Mouse (Mus musculus) stomach, embryonic 16.5 days (tissue): ENCODE data around the gene Zic2. TPM values are rescaled to one million over a fixed set of nuclear protein-coding genes. Genes with fewer than 3 reads are reported as not detected.

Experiments used
- ATAC-seq: fragments of 200-750 bp; cut with Nextera tagmentation; 2 replicates; pipeline ENCODE4 v1.8.0; 2017; ENCODE audit warnings: moderate number of reproducible peaks, moderate TSS enrichment; ENCODE audit not compliant: insufficient read depth, low FRiP score
- H3K27ac ChIP-seq: fragments of 300-500 bp; sonication (generic); 2 replicates; pipeline ENCODE4 v1.5.1; 2014; ENCODE audit warnings: low read length
- H3K27me3 ChIP-seq: fragments of 300-500 bp; sonication (generic); 2 replicates; pipeline ENCODE4 v1.6.1; 2014; ENCODE audit warnings: low read length, control low read depth, mixed read lengths; ENCODE audit not compliant: control insufficient read depth, insufficient read depth
- H3K36me3 ChIP-seq: fragments of 300-500 bp; sonication (generic); 2 replicates; pipeline ENCODE4 v1.6.1; 2014; ENCODE audit warnings: low read length; ENCODE audit not compliant: control insufficient read depth, insufficient read depth
- H3K4me1 ChIP-seq: fragments of 300-500 bp; sonication (generic); 2 replicates; pipeline ENCODE4 v1.6.1; 2014; ENCODE audit warnings: low read length, control low read depth, mixed read lengths; ENCODE audit not compliant: control insufficient read depth, insufficient read depth
- H3K4me2 ChIP-seq: fragments of 300-500 bp; sonication (generic); 2 replicates; pipeline ENCODE4 v1.6.1; 2014; ENCODE audit warnings: low read depth, low read length, mixed read lengths
- H3K4me3 ChIP-seq: fragments of 300-500 bp; sonication (generic); replicated peaks from 2 replicates; pipeline ENCODE4 v1.5.1; 2014; ENCODE audit warnings: mild to moderate bottlenecking, low read length
- H3K9ac ChIP-seq: fragments of 300-500 bp; sonication (generic); 2 replicates; pipeline ENCODE4 v1.6.1; 2014; ENCODE audit warnings: low read length
- H3K9me3 ChIP-seq: fragments of 300-500 bp; sonication (generic); replicated peaks from 2 replicates; pipeline ENCODE4 v1.6.1; 2016; ENCODE audit warnings: low read length, control low read depth; ENCODE audit not compliant: control insufficient read depth
- WGBS: fragments of 180-500 bp; shearing (Covaris S2); extraction: QIAGEN DNeasy Blood & Tissue Kit; methylation state at CpG from one replicate; pipeline ENCODE4 v1.1.7; 2014; 5-methylcytosine and 5-hydroxymethylcytosine counted together
- polyA plus RNA-seq: library from polyadenylated mRNA; unstranded; fragments of >200 nt; fragmentation: Nextera tagmentation; extraction: Ambion mirVana; gene quantifications from 2 replicates; pipeline ENCODE4 v1.2.1, GENCODE M21; 2015

Gene Zic2
- polyA plus RNA-seq, 1 experiment from 2014 or later = not detected

DNA sequence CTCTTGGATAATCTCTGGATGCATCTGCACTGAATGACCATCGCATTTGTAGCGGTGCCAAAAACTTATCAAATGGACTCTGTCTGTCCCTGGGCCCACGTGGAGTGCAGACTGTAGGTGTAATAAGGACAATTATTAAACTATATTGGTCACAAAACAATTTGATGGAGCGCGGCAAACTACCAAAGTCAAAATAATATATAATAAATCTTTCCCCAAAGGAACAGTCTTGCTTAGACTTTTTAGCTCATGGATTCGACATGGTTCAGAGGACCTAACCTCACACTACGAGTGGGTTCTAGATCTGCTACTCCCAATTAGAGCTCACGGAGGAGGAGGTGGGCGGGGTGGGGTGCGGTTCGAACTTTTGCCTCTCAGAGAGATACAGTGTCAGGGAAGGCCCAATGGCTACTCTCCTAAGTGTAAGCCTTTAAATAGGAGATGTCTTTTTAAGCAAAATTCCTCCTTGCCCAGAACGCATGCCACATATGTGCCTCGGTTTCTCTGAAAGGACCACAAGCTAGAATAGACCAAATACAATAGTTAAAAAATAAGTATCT is 9.2 kb upstream of the Zic2 start:
- H3K27ac ChIP-seq = no peak overlapping the region
- 25% methylated on average over 13 of the region's 13 CpGs for WGBS
- no peak overlapping the region for H3K4me2 ChIP-seq
- no peak overlapping the region for H3K4me3 ChIP-seq
- peaks cover 87% of the 10 kb centered on the region for H3K27me3 ChIP-seq
- no peak for ATAC-seq
- H3K9me3 ChIP-seq = no peaks in the 10 kb centered on the region
- H3K36me3 ChIP-seq = no peaks in the 10 kb centered on the region
- H3K4me1 ChIP-seq = peaks cover 21% of the 10 kb centered on the region
- no peak overlapping the region for H3K9ac ChIP-seq

DNA sequence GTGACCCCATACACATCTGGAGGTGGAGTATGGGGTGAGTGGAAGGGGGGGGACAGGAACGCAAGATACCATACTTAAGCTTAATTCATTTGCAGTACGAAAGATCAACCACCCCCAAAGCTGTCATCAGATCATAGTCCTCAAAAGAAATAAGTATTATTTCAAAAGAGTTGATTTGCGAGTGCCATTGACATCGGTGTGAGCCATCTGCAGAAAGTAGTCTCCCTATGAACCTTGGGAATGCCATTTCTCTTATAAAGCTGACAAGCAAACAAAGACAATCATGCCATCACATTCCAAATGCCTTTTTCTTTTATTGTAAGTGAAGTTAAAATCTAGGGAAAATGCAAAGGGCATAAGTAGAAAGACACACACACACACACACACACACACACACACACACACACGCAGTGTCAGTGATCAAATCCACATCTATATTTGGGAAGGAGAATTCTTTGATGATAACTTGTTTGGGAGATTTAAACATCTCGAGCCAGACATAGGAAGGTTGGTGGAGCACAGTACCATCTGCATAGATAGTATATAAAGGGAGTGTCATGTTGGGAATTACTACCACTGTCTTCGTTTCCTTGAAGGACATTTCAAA is 8.4 kb upstream of the Zic2 start:
- Histone ChIP-seq H3K9me3 (no peaks in the 10 kb centered on the region), H3K9ac (no peak overlapping the region), H3K27ac (no peak overlapping the region), H3K36me3 (no peaks in the 10 kb centered on the region), H3K4me3 (no peak overlapping the region), H3K4me2 (no peak overlapping the region), H3K4me1 (peaks cover 21% of the 10 kb centered on the region), H3K27me3 (peaks cover 87% of the 10 kb centered on the region)
- WGBS = 52% methylated on average over 7 of the region's 7 CpGs
- no peak for ATAC-seq

DNA sequence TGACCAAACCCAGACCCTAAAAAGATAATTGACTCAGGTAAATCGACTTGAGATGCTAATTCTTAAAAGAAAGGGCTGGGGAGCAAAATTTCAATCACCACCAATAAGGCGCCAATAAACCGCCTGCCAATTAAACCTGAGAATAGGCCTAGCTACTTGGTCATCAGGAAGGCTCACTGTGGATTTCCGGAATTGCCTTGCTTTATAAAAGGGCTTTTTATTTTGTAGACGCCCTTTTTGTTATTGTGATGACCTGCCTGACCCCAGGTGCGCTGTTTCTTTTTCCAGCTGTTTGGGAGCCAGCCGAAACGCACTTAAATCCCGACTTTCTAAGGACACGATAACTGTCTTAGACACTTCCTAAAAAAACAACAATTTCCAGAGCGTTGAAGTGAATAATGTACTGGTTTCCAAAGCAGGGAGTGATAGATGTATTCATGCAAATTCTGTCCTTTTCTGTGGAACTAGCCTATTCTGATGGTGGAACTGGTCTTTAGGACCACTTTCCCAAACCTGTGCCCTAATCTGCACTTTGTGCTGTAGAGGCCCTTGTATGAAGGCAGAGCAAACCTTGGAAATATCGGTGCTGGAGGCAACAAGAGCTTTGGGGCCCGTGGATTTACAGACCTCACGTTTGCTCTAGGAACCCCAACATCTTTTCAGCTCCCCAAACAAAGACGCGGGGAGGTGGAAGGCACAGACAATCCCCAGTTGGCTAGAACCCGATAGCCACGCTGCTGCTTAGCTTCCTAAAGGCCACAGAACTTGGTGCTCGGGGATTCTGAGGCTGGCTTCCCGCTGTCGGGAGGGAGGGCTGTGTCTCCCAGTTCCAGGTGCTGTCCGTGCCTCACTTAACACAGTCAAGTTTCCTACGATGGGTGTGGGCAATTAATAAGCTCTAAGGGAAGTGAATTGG is 7.1 kb upstream of the Zic2 start:
- ATAC-seq = no peak
- H3K4me3 ChIP-seq = no peak overlapping the region
- H3K9ac ChIP-seq = no peak overlapping the region
- H3K4me1 ChIP-seq = peaks cover 21% of the 10 kb centered on the region
- H3K36me3 ChIP-seq = no peaks in the 10 kb centered on the region
- H3K9me3 ChIP-seq = no peaks in the 10 kb centered on the region
- peaks cover 83% of the 10 kb centered on the region for H3K27me3 ChIP-seq
- WGBS = 6% methylated on average over 23 of the region's 23 CpGs
- H3K4me2 ChIP-seq = no peak overlapping the region
- no peak overlapping the region for H3K27ac ChIP-seq

DNA sequence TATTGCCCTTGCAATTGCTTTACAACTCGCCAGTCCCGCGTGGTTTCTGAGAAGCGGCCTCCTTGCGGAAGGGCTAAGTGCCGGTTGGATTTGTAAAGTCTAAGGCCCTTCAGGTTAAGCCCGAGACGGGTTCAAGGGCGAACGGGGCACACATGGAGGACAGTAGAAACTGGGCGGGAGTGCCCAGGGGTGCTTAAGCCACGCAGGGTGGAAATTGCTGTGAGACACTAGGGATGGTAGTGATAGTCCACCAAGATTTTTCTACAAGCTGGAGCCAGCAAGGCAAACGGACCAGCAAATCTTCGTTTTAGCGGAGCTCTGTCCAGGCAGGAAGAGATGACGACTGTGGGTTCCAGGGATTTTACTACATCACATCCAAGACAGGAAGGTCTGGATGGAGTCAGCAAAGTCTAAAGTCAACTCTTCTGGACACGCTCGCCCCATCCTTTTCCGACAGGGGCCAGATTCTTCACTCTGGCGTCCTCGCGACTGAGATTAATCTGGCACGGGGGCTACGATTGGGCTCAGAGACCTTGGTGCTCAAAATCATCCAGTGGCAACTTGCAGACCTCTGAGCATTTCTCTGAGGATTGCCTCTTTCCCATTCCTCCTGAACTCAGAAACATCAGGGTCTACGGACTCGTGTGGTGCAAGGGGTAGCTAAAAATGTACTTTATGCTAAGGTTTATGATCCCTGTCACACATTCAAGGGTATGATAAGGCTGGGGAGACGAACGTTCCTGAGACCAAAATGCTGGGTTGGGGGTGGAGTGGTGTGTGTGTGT is 6.1 kb upstream of the Zic2 start:
- Histone ChIP-seq H3K4me1 (peaks cover 13% of the 10 kb centered on the region), H3K4me3 (no peak overlapping the region), H3K4me2 (no peak overlapping the region), H3K9ac (no peak overlapping the region), H3K27ac (no peak overlapping the region), H3K9me3 (no peaks in the 10 kb centered on the region), H3K36me3 (no peaks in the 10 kb centered on the region), H3K27me3 (peaks cover 84% of the 10 kb centered on the region)
- 3% methylated on average over 28 of the region's 28 CpGs for WGBS
- no peak for ATAC-seq

DNA sequence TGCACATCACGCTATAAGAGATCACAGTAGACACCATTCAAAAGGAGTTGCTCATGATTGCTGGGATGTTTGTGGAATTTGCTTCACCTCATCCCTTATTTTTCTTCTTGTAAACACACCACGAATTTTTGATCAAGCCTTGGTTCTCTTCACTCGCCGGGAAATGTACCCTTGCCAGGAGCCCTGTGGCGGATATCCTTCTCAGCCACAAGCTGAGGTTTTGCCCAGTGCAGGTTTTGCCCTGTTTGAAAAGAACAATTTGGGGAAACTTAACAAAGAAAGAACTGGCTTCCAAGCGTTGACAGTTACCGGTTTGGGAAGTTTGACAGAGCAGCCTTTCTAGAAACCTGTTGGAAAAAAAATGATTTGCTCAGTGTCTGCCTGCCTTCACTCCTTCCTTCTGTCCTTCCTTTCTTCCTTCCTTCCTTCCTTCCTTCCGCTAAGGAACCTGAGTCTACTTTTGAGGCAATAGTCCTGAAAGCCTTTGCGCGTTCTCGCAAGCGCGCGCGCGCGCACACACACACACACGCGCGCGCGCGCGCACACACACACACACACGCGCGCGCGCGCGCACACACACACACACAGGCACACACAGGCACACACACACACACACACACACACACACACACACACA is 3.7 kb upstream of the Zic2 start:
- Histone ChIP-seq H3K9ac (no peak overlapping the region), H3K27me3 (peaks cover 84% of the 10 kb centered on the region), H3K4me3 (no peak overlapping the region), H3K9me3 (no peaks in the 10 kb centered on the region), H3K27ac (no peak overlapping the region), H3K36me3 (no peaks in the 10 kb centered on the region), H3K4me2 (no peak overlapping the region), H3K4me1 (peaks cover 11% of the 10 kb centered on the region)
- 9% methylated on average over 31 of the region's 31 CpGs for WGBS
- ATAC-seq = no peak

DNA sequence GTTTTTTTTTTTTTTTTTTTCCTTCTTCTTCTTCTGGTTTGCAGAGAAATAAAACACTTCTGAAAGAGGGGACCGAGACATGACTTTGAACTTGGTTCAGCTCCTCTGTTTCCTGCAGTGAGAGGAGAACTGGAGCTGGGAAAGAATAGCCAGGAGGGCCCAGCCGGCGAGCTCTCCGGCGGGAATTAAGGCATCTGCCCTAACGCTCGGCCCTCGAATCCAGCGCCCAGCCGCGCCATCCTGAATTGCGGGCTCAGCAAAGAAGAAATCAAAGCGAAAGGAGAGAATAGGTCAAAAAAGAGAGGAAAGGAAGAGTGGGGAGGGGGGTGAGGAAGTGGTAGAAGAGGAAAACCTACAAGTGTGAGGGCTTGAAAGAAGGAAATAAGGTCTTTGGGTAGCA is 3.1 kb upstream of the Zic2 start:
- Histone ChIP-seq H3K9ac (no peak overlapping the region), H3K36me3 (no peaks in the 10 kb centered on the region), H3K27me3 (peaks cover 79% of the 10 kb centered on the region), H3K9me3 (no peaks in the 10 kb centered on the region), H3K4me1 (peaks cover 11% of the 10 kb centered on the region), H3K27ac (no peak overlapping the region), H3K4me3 (no peak overlapping the region), H3K4me2 (no peak overlapping the region)
- no peak for ATAC-seq
- under 1% methylated on average over 13 of the region's 13 CpGs for WGBS

DNA sequence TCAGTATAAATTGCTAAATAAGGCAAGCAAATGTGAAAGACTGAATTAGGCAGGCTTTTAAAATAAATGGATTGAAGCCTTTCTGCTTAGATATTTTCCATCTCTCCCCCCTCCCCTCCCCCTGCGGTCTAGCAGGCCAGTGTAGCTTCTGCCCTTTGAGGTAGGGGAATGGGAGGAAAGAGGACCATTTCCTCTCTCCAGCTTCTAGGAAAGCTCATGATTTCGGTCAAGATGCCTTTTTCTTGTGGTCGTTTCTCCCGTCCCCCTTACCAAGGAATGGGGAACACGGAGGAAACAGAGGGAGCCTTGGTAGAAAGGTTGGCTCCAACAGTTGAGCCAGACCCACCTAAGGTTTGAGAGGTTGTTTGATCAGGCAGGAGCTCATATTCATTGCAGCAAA is 2.6 kb upstream of the Zic2 start:
- H3K27me3 ChIP-seq = peaks cover 80% of the 10 kb centered on the region
- WGBS = 2% methylated on average over 5 of the region's 5 CpGs
- peaks cover 11% of the 10 kb centered on the region for H3K4me1 ChIP-seq
- no peak overlapping the region for H3K9ac ChIP-seq
- no peak overlapping the region for H3K4me3 ChIP-seq
- no peaks in the 10 kb centered on the region for H3K9me3 ChIP-seq
- H3K27ac ChIP-seq = no peak overlapping the region
- no peak overlapping the region for H3K4me2 ChIP-seq
- no peaks in the 10 kb centered on the region for H3K36me3 ChIP-seq
- ATAC-seq = no peak

DNA sequence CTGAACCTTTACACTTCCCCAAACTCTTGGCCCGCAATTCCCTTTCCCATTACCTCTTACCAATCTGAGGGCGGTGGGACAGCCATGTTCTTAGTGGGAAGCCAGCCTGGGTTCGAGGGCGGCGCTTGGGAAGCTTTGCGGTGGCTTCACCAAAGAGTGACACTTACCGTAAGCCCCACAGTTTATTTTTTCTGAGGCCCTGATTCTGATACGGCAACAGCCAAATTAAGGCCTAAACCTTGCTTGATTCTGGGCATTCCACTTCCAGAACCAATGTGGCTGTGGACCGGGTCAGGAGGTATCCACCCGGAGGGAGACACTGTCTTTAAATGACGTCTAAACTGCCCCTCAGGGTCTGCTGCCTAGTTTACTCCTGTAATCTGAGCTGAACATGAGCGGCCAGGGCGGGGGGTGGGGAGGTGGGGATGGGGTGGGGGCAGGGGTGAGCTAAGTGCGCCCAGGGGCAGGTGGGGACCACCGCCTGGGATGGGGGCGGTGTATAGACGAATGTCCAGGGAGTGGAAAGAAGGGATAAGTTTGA is 2.0 kb upstream of the Zic2 start:
- Histone ChIP-seq H3K27ac (no peak overlapping the region), H3K4me3 (no peak overlapping the region), H3K9ac (no peak overlapping the region), H3K4me1 (peaks cover 11% of the 10 kb centered on the region), H3K9me3 (no peaks in the 10 kb centered on the region), H3K4me2 (no peak overlapping the region), H3K27me3 (peaks cover 80% of the 10 kb centered on the region), H3K36me3 (no peaks in the 10 kb centered on the region)
- WGBS = under 1% methylated on average over 17 of the region's 17 CpGs
- no peak for ATAC-seq
